Mouse (Mus musculus) kidney, adult 2 months (tissue): Measurements from ENCODE around the gene Thrap3.

Experiments
- CTCF ChIP-seq: fragments of 200-500 bp; conservative IDR thresholded peaks from 2 replicates; pipeline ENCODE4 v1.5.1; 2011; ENCODE audit warnings: low read depth, mild to moderate bottlenecking, control low read depth, low read length, moderate library complexity, mixed read lengths; ENCODE audit not compliant: insufficient read depth, insufficient read length
- POLR2A ChIP-seq: fragments of 200-500 bp; IDR thresholded peaks from one replicate; pipeline ENCODE4 v1.6.1; 2011; ENCODE audit warnings: low read depth, low read length, control low read depth

DNA sequence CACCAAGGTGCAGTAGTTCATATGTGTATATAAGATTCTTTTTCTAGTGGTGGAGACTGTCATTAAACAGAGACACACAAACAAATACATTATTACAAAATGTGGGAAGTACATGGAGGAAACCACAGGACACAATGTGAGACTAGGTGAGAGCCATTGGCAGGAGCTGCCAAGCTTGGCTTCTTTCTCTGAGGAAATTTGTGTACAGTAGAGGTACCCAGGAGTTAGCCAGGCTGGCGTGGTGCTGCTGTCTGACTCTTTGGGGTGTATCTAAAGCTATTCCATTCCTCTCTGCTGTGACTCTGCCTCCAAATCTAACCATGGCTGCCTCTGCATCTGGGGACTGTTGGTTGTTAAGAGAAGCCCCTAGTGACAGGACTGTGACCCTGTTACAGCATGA is 83.5 kb downstream of the Thrap3 start:
- TF ChIP-seq CTCF (no peak), POLR2A (no peak)
